Mouse (Mus musculus) E14TG2a.4 (cell line): ENCODE measurements at regions not wholly inside any gene's neighbourhood (a gene's known extent, or its start where the extent isn't known, plus 50 kb on each side); places are given as distances from the start of the nearest gene placed in this dataset.

Experiments
- H3K27me3 ChIP-seq: 2 replicates; pipeline ENCODE4 v1.6.1; 2014; ENCODE audit warnings: low read length, control low read depth; ENCODE audit not compliant: insufficient read depth
- H3K36me3 ChIP-seq: 2 replicates; pipeline ENCODE4 v1.6.1; 2014; ENCODE audit warnings: low read length, control low read depth; ENCODE audit not compliant: insufficient read depth
- H3K4me1 ChIP-seq: replicated peaks from 2 replicates; pipeline ENCODE4 v1.6.1; 2014; ENCODE audit warnings: low read depth, low read length, control low read depth
- H3K4me3 ChIP-seq: replicated peaks from 2 replicates; pipeline ENCODE4 v1.5.1; 2014; ENCODE audit warnings: mild to moderate bottlenecking, low read length
- H3K9me3 ChIP-seq: 2 replicates; pipeline ENCODE4 v1.6.1; 2014; ENCODE audit warnings: low read length, control low read depth
- CTCF ChIP-seq: conservative IDR thresholded peaks from 2 replicates; pipeline ENCODE4 v1.5.1; 2014; ENCODE audit warnings: low read length
- POU5F1 ChIP-seq: IDR thresholded peaks from 2 replicates; pipeline ENCODE4 v1.6.1; 2014; ENCODE audit warnings: low read length, borderline replicate concordance

DNA sequence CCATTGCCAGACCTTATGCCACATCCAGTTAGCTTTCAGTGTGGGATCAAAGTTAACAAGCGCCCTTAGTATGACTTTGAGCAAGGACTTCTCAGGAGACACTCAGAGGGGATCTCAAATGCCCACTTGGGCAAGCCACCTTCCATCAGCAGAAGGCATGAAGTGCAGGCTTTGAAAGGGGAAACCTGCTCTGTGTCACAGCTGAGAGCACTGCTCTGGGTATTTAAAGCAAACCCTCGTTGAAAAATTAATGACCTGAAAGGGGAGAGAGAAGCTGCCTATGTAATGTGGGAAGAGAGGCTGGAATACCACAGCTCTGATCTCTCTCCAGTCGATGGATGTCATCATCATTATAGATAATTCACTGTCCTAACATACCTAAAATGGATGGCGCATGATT is 165.1 kb upstream of the Pappa start:
- no peak for TF ChIP-seq POU5F1
- no peaks in the 10 kb centered on the region for H3K36me3 ChIP-seq
- H3K27me3 ChIP-seq: no peaks in the 10 kb centered on the region
- H3K4me1 ChIP-seq: no peaks in the 10 kb centered on the region
- no peaks in the 10 kb centered on the region for H3K9me3 ChIP-seq
- no peak overlapping the region for H3K4me3 ChIP-seq

- Histone ChIP-seq H3K4me3 (no peak overlapping the region), H3K9me3 (no peaks in the 10 kb centered on the region), H3K4me1 (no peaks in the 10 kb centered on the region), H3K27me3 (no peaks in the 10 kb centered on the region), H3K36me3 (no peaks in the 10 kb centered on the region)
- TF ChIP-seq CTCF: no peak
These were observed 162.2 kb upstream of the Pappa start for GRCm38 (mm10) chr4:64961796-64962195.
